Mouse (Mus musculus) urinary bladder, postnatal 10 days (tissue): ENCODE measurements around the gene Gnmt.

Experiments
- DNase-seq: peaks from one replicate; pipeline ENCODE4 v3.0.0; 2022; ENCODE audit warnings: low spot score

The Gnmt gene

DNA sequence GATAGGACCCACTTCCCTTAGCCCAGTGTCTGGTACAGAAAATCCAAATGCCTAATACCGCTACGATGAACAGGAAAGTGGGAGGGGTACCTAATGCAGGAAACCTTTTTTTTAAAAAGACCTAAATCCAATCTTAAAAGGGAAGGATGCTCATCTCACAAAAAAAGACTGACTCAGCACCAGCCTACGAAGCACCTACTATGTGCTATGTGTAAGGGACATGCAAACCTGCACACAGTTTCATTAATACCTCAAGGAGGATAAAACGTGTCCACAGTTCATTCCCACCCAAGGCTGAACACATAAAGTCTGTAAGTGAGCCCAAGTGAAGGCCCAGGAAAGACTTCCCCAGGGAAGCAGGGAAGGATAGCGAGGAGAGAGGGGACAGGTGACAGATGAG lies 26.5 kb downstream of the Gnmt start:
- no peak for DNase-seq

DNA sequence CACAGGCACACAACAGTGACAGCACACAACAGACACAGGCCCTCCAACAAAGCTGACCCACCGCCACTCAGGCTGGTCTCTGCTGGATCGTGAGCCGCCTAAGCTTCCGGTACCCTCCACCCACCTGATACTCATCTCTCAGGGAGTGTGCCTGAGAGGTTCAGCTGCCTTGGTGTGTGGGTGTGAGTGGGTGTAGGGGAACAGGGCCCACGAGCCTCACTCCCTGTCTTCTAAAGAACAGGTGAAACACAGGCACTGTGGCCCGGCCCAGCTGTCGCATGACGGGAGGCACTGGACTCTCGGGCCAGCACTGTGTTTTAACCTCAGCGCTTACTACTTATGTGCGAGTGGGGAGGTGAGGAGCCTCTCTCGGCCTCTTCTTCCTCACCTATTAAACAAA lies 26.9 kb downstream of the Gnmt start:
- DNase-seq = no peak

DNA sequence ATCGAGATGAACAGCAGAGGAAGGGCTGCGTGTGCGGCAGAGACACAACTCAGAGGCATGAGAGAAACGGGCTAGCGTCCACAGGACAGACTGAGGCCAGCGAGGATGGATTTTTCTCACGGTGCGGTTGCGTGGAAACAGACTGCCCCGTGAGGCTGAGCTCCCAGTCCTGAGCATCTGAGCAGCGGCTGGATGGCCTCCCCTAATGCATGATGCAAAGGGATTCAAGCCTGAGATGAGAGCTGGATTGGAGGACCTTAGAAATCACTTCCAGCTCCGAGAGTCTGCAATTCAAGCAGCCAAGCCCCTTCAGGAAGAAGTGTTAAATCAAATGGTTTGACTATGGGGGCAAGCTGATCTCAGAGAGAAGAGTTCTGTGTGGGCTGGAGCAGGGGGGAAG lies 27.5 kb downstream of the Gnmt start:
- no peak for DNase-seq

GRCm38 (mm10) chr17:46699912-46700311 lies 29.1 kb downstream of the Gnmt start:
- no peak for DNase-seq

DNA sequence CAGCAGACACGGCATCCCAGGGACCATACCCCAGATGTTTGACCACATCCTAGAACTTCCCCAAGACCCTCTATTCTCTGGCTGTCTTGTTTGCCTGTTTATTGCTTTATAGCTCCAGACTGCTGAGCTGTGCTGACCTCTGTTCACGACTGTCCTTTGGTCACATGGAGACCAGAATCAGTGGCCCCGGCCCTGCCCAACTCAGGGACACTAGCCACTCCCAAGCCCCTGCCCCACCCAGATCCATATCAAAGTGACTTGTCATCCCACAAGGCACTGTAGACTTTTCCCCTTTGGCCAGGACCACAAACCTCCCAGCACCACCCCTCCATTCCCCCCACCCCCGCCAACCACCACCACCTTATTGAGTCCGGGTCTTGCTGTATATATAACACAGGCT lies 29.7 kb downstream of the Gnmt start:
- DNase-seq = no peak

- DNase-seq = no peak
These were observed 30.5 kb downstream of the Gnmt start for GRCm38 (mm10) chr17:46698515-46698914.

DNA sequence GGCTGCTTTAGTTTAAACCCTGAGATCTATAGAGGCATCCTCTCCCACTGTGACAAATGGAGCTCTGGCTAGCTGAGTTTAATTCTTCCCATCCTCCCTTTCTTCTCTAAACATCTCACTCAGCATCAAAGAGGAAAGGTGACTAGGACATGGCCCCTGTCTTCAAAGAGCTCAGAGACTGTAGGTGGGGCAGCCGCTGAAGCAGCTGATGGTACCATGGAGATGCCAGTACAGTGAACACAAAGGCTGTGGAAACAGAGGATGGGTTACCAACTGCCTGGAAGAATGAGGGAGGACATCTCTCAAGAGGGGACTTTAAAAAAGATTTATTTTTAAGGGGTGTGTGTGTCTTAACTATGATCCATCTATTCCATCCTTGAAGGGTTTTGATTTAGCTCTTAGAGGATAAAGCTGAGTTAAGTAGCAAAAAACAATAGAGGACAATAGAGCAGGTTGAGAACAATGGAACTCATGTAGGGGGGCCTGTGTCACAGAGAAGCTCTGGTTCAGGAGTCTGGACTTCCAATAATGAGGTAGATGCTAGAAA lies 34.4 kb downstream of the Gnmt start:
- DNase-seq = no peak

DNA sequence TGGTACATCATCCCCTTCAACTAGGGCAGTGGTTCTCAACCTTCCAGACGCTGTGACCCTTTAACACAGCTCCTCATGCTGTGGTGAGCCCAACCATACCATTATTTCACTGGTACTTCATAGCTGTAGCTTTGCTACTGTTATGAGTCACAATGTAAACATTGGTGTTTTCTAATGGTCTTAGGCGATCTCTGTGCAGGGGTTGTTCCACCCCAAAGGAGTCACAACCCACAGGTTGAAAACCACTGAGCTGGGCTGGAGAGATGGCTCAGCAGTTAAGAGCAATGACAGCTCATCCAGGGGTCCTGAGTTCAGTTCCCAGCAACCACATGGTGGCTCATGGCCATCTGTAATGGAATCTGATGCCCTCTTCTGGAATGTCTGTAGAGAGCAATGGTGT lies 37.6 kb downstream of the Gnmt start:
- no peak for DNase-seq

GRCm38 (mm10) chr17:46690665-46691064 lies 38.3 kb downstream of the Gnmt start:
- no peak for DNase-seq

DNA sequence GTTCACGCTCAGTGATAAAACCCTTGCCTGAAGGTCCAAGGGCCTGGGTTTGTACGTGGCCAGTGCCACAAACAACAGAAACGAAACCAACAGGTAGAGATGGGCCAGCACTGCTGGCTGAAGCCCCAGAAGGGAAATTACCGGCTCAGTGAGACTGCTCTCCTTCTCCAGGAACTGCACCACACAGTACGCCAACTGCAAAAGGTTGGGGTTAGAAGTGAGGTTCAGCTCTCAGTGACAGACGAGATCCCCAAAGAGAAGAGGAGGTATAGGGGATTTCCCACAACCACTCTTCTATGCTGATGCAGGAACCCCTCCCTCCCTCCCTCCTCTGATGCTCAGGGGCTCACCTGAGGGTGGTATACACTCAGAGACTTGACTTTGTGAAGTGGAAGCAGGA lies 43.1 kb downstream of the Gnmt start:
- no peak for DNase-seq

DNA sequence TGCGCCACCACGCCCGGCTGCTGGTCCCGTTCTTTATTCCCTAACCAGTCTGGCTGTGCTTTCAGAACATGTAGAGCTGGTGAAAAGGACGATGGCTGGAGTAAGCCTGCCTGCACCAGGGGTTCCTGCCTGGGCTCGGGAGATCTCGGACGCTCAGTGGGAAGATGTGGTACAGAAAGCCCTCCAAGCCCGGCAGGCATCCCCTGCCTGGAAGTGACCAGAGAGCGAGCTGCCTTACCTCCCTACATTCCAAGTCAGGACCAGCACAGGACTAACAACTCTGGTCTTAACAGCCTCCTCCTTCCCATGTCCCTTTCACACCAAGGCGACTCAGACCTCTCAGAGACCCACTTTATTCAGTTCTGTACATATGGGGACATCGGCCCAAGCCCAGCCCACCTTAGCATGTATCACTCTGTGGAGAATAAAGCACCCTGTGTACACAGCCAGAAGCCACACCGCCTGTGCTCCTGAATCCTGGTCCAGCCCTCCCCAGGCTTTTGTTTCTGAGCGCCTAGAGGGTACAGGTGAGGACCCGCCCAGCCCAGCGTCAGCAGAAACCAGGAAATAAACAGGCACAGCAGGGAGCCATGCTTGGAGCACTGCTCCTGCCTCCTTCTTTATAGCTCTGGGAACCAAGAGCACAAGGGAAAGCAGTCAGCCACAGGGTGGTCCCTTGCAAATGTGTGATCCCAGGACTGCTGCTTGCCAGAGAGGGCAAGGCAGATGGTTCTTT lies 46.1 kb downstream of the Gnmt start:
- DNase-seq = no peak

GRCm38 (mm10) chr17:46681466-46682118 lies 47.4 kb downstream of the Gnmt start:
- no peak for DNase-seq

DNA sequence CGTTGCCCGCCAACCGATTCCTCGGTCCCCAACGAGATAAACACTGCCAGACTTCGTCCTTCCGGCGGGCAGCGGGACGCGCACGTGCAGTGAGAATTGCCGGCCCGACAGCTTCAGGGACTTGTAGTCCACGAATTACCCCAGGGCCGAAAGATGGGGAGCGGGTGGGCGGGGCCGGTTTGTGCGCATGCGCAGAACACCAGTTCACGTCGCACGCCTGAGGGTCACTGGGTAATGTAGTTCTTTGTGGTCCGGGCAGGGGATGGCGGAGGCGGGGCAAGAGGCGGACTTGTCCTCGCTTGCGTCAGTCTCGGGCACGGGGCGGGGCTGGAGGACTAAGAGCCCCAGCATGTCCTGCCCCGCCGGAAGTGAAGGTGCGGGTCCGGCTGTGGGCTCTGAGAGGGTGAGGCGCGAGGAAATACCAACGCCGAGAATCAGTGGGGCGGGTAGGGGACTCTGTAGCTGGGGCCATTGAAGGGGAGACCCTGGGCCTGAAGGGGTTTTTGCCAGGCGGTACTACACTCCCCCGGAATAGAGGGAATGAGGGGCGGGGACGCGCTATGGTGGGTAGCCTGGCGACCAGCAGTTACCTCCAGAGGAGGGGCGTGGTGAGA lies 48.1 kb downstream of the Gnmt start, which contains the start of gene Klhdc3:
Klhdc3 (minus strand) TSS at position 155 of the 614 bp plus-strand sequence.
- DNase-seq = peak; percentile 95

DNA sequence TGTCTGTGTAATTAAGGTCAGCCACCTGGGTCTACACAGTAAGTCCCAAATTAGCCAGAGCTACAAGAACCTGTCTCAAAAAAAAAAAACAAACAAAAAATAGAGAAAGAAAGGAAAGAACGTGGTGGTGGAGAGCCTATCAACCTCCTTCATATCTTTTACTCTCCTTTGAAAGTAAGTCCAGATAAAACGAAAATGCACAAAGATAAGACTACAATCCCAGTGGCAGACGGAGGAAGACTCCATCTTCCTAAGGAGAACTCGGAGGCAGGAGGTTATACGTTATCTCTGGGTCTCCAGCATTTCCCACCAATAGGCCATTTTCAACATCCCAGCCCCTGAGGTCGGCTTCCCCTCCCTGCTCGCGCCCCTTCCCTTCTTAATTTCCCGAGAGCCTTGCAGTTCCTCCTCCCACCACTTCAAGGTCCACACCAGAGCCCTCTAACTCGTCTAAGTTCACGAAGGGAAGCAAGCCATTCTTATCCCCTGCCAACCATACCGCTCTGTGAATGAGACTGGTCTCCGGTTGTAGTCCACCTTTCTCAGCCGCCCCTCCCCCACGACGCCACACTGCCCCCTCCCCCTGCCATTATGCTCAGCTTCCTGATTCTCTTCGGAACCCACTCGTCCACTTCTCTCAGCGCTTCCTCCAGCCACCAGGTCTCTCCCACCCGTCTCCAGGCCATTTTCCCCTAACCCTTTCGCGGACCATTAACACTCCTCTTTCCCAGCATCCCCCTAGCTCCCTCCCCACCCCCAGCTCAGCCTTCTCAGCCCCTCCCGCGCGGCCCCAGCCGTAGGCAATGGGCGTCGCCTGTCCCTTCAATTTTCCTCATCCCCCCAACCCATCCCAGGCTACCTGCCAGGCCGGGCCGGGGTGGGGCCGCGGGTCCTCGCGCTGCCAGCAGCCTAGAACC lies 48.9 kb downstream of the Gnmt start:
- DNase-seq = no peak

DNA sequence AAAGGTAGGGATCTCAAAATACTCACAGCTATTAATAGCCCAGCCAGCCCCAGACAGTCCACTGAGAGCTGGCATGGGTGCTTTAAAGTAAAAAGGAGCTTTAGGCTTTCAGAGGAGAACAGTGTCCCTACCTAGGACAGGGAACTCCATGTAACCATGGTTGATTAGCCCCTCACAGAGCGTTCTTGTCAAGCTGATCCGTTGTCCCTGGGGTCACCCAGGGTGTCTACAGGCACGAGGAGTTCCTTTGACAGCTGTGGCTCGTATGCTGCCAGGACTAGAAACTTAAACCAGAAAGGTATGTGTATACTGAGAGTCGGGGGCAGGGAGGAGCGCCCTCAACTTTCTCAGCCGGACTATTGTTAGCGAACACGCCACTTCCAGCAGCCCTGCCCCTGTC lies 50.1 kb downstream of the Gnmt start:
- no peak for DNase-seq

DNA sequence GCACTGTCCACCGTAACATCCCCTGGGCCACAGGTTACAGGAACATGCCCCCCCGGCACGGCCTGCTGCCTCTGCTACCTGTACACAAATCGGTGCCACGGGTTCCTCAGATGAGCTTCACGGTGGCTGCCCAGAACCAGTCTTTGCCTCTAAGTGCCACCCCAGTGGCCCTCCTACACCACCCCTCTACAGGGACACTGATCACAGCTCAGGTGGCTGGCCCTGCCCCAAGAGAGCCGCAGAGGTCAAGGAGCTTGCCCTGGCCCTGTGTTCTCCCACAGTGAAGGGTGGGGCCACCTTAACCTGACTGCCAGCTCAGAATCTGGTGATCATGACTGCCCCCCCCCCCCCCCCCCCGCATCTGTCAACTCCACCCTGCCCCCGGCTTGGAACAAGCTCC lies 50.6 kb downstream of the Gnmt start, which contains the start of gene Mea1:
Mea1 (plus strand) TSS at position 378 of the 400 bp plus-strand sequence.
- DNase-seq = no peak
